Mouse (Mus musculus): ENCODE data around the gene Rnf19b. TPM values are rescaled to one million over a fixed set of nuclear protein-coding genes. Genes with fewer than 3 reads are reported as not detected.
A peak's percentile ranks its signal among the peaks of the same experiment; 100 is the strongest.

Rnf19b gene
- 23.8 and 25.9 TPM in 2 replicates for total RNA-seq (2021)
- long read RNA-seq, experiment 1, transcript Rnf19b-206 (9 exons, 2,532 nt): major isoform, 13 of 20 reads
- long read RNA-seq, experiment 1, partial matches to known transcripts: 2 of 20 reads
- long read RNA-seq, experiment 1, other reads (novel, unspliced or antisense): 2 of 20 reads
- long read RNA-seq, experiment 2, transcript Rnf19b-202 (9 exons, 1,992 nt): minor isoform, 5 of 25 reads
- long read RNA-seq, experiment 2, transcript Rnf19b-206 (9 exons, 2,532 nt): major isoform, 11 of 25 reads
- long read RNA-seq, experiment 2, partial matches to known transcripts: 8 of 25 reads
- long read RNA-seq, experiment 2, other reads (novel, unspliced or antisense): 1 of 25 reads

DNA sequence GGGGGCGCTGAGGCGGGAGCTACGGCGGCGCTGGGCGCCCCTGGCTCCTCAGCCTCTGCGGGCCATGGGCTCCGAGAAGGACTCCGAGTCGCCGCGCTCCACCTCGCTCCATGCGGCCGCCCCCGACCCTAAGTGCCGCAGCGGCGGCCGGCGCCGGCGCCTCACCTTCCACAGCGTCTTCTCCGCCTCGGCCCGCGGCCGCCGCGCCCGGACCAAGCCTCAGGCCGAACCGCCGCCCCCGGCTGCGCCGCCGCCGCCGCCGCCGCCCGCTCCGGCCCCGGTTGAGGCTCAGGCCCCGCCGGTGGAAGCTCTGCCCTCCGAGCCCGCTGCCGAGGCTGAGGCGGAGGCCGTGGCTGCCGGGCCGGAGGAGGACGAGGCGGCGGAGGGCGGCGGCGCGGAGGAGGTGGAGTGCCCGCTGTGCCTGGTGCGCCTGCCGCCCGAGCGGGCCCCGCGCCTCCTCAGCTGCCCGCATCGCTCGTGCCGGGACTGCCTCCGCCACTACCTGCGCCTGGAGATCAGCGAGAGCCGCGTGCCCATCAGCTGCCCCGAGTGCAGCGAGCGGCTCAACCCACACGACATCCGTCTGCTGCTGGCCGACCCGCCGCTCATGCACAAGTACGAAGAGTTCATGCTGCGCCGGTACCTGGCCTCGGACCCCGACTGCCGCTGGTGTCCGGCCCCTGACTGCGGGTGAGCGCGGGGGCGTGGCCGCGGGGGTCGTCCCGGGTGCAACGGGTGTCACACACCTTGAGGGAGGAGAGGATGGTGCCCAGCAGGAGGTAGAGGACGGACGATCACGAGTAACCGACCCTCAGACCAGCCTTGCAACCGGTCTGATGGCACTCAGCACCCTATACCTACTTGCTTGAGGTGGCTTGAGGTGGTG is at the start of gene Rnf19b:
Gene Rnf19b (plus strand): TSS at position 65 of the 886 bp plus-strand sequence.
- peak; percentile 73 for DNase-seq

DNA sequence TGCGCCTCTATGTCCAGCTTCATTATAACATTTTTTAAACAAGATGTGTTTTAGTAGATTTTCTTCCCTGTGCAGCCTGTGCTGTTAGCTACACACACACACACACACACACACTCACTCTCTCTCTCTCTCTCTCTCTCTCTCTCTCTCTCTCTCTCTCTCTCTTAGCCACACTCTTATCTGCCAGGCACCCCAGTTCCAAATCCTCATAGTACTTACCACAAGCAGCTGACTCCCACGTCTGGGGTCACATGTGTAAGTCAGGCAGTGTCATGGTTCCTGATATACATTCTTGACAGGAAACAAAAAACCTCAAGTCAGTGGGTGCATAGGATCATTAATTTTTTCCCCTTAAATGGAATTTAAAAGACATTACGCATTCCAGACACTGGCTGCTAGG is 49.4 kb upstream of the Rnf19b start:
- no peak for DNase-seq

DNA sequence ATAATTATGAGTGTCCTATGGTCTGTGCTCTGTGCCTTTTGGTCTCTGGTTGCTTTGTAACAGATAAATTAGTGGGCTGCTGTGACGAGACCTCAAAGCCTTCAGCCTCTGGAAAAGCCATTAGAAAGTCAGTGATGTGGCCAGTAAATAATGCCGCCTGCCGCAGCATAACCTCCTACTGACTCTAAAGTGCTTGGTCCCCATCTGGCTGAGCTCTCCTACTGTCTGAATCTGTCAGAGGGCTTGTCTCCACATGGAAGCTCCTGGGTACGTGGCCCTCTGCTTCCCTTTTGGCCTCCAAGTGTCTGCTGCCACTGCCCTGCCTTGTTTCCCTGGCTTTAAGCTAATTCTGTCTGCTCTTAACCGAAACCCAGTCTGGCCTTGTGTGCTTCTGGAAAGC is 48.5 kb upstream of the Rnf19b start:
- no peak for DNase-seq

GRCm38 (mm10) chr4:129011604-129012121 is 46.4 kb upstream of the Rnf19b start:
- peak; percentile 75 for DNase-seq

DNA sequence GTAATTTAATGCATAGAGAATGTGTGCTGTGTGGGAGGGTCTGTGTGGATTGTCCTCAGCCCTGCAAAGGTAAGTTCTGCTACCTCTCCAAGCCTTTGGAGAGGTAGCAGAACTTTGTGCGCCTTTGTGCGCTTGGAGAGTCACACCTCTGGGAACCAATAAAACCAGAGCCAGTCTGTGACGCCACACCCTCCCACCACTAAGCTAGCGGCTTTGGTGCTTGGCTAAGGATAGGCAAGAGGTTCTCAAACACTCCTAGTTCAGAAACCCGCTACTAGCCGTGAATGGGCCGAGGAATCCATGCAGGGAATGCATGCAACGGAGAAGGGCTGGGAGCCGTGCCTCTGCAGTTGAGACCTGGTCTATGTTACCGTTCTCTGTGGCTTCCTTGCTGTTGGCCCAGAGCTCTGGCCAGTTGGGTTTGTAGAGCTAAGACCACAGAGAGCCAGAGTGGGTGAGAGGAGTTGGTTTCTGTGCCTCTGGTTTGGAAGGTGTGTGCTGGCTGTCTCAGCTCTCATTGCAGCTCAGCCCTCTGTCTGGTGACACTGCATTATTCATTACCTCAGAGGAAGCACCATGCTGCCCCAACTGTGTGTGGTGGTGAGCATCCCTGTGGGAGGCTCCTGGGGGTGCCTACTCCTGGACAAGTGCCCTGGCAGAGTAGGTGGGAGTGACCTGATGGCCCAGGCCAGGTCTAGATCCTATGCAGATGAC is 44.8 kb upstream of the Rnf19b start:
- DNase-seq: no peak

DNA sequence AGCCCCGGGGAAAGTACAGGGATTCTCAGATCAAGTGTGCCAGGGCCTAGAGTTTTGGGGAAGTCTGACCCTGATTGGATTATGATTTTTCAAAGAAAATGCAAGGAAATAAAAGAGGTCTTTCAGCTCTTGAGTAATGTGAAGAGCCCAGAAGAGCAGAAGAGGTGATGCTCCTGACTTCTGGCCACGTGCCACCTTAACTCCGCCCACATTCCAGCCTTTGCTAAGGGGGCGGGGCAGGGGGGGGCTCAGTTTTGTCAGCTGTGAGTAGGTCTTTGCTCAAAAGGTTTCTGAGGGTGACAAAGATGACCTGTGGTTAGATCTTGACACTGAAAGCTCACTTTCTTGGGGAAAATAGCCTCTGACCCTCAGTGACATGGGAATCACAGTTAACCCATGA is 41.7 kb upstream of the Rnf19b start:
- peak; percentile 47 for DNase-seq

GRCm38 (mm10) chr4:129017150-129017549 is 40.9 kb upstream of the Rnf19b start:
- no peak for DNase-seq

DNA sequence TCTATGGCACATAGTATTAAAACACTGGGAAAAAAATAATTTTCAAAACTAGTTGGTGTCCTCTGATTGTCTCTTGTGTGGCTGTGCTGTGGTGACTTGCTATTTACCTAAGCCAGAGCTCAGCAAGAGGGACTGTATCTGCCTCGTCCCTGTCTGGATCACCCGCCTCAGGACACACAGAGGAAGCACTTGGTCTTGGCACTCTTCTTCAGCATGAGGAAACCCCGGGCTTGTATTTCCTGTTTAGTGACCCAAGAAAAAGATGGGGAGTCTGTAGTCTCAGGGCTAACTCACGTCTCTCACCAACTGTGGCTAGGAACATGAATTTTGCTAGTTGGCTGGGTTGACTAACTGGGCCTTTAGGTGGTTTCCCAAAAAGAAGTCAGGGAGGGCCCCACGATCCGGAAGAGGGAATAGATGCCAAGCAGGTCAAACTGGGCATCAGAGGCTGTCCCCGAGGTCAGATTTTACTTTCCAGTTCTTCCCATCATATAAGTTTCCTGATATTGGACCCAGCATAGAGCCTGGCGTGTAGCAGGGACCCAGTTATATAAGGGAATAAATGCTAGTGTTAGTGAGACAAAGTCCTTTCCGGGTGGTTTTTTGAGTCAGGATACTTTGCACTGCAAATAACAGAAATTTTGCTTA is 39.2 kb upstream of the Rnf19b start:
- no peak for DNase-seq

- DNase-seq: no peak
These were observed 38.3 kb upstream of the Rnf19b start for GRCm38 (mm10) chr4:129019788-129020187.

- DNase-seq: peak; percentile 94
These were observed 37.6 kb upstream of the Rnf19b start for GRCm38 (mm10) chr4:129020454-129020853.

DNA sequence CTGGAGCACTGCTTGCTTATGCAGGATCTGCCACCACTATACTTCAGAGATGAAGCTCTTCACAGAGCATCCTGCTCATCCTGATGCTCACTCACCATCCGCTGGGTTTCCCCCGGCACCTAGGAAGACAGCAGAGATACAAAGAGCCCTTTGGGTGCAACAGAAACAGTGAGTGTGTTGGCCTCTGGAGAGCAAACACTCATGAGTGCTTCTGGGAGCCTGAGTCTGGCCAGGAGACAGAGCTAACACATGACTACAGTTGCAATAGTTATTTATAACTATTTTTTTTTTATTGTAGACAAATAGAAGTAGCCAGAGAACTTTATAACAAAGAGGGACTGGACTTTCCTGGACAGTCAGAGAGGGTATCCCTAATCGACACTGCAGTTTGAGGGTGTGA is 36.6 kb upstream of the Rnf19b start:
- DNase-seq: no peak

DNA sequence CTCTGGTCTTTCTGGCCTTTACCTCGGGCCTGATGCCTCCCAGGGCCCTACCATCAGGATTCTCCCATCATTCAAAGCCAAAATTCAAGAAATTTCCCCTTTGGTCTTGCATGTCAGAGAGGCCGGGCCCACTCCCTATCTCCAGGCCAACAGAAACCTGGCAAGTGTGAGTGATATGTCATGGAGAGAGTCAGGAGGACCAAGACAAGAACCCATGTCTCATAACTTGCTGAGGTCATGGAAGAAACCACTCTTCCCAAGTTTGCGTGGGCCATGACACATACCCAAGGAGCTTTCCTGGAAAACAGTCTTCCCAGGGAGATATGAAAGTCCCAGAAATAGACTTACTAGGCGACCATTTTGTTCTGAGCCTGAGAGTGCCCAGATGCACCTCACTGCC is 36.2 kb upstream of the Rnf19b start:
- no peak for DNase-seq

- no peak for DNase-seq
These were observed 34.2 kb upstream of the Rnf19b start for GRCm38 (mm10) chr4:129023884-129024283.

GRCm38 (mm10) chr4:129024775-129025174 is 33.3 kb upstream of the Rnf19b start:
- peak; percentile 96 for DNase-seq

GRCm38 (mm10) chr4:129025707-129026106 is 32.4 kb upstream of the Rnf19b start:
- no peak for DNase-seq

DNA sequence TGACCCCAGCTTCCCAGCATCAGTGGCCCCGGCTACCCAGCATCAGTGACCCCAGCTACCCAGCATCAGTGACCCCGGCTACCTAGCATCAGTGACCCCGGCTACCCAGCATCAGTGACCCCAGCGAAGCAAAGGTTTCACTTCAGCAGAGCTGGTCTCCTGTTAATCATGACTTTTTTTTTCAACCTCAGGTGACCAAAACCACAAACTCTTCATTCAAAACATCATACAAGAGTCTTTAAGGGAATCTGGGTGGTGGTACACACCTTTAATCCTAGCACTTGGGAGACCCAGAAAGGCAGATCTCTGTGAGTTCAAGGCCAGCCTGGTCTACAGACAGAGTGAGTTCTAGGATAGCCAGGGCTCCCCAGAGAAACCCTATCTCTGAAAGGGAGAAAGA is 27.3 kb upstream of the Rnf19b start:
- DNase-seq: no peak

DNA sequence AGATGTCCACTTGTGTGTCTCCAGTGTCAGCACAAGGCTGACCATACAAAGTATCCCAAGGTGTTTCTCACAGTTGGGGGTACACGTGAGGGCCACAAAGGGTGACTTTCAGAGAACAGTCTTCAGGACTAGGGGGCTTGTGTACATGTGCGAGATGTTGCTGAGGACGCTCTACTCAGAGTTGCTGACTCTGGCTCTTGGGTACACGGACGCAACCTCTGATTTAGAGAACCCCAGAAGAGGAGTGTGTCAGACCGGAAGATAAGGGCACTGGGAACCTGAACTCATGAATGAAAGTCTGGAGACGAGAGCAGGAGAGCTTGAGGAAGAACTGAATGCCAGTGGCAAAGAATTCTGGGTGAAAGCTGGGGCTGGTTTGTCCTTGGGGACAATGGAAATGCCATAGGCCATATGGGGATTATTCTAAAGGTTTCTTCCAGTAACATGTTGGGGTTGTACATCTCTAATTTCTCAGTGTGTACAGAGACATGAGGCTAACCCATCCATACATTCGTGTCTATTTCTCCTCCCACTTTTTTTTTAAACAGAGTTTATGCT is 26.6 kb upstream of the Rnf19b start:
- DNase-seq: no peak

GRCm38 (mm10) chr4:129032133-129032962 is 25.7 kb upstream of the Rnf19b start:
- no peak for DNase-seq

DNA sequence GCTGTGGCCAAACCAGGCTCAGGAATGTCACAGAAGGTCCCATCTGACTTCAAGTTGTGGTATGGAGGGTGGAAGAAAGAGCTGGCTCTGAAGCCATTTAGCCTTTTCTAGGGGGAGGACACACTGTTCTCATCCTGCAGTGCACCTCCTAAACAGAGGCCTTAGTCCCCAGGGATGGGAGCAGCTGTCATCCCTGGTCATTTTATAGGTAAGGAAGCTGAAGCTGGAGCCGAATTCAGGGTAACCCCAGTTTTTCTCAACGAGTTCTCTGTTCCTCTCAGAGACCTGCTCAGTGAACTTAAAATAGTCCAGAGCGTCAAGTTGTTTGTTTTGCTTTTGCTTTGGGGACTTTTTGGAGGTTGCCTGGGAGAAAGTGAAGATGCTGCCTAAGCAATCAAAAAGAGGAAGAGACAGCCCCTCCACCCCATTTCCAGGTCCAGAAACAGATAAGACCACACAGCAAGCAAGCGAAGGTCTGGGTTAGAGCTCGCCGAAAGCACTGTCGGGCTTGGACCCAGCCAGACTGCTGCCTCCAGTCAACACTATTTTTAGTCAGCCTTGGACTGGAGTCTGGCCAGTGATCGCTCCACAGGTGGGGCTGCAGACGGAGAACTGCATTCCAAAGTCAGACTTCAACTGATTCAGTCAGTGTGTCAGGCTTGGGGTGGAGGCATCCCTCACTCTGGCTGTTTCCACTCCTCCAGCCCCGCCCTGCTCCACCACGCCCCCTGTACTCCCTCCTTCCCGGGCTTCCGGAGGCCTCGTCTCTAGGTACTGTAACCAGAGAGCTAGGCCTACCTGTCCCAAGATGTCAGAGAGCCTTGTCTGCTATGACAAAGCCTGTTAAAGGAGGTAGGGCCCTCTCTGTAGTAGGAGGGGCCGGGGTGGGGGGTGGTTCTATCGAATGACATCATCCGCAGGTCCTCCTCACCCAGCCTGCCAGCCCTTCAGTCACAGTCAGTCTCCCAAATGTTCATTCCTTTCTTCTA is 24.8 kb upstream of the Rnf19b start:
- peak; percentile 76 for DNase-seq
